Mouse (Mus musculus): Measurements from ENCODE around the gene Adamts15. TPM values are rescaled to one million over a fixed set of nuclear protein-coding genes. Genes with fewer than 3 reads are reported as not detected.

The Adamts15 gene
- polyA plus RNA-seq, 1 experiment from 2014 or later: 0.03 TPM

DNA sequence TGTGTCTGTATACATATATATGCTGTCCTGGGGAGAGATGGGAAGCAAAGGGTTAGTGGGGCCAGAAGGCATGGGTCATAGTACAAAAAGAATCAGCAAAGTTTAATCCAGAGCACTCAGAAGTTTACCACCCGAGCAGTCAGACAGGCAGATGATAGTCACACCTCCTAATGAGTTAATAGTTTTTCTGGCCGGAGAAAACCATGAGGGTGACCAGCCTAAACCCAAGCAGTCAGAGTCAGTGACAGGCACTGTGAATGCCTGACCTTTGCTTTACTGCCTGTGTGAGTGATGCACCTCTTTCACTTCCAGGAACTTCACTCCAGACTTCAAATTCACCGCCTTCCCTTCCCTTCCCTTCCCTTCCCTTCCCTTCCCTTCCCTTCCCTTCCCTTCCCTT lies 8.8 kb downstream of the Adamts15 start:
- H3K36me3 ChIP-seq (ENCODE audit: inconsistent target): no peaks in the 10 kb centered on the region
- WGBS (ENCODE audit: missing documents): 63% methylated on average over 2 of the region's 3 CpGs
- no peak overlapping the region for H3K4me3 ChIP-seq (ENCODE audit: inconsistent target)
- H3K27ac ChIP-seq: no peak overlapping the region
- no peaks in the 10 kb centered on the region for H3K79me2 ChIP-seq (ENCODE audit: inconsistent target)

DNA sequence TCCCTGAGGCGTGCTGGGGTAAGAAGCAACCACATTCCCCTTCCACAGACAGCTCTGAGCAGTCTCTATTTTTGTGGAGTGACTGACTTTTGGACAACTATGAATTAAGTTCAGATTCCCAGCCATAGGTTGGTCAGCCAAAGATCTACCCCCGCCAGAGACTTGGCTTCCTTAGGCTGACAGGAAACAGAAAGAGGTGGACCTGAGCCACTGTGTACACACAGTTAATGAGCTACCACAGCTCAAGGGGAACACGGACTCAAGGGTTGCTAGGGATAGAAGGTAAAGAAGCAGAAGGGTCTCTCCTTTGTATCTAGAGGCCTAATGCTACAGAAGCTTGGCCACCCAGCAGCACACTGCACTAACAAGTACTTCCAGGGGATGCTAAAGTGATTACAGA lies 10.1 kb downstream of the Adamts15 start:
- Histone ChIP-seq H3K36me3 (ENCODE audit: inconsistent target) (no peaks in the 10 kb centered on the region), H3K27ac (no peak overlapping the region), H3K4me3 (ENCODE audit: inconsistent target) (no peak overlapping the region), H3K79me2 (ENCODE audit: inconsistent target) (no peaks in the 10 kb centered on the region)
- WGBS (ENCODE audit: missing documents): 46% methylated on average over 3 of the region's 3 CpGs

DNA sequence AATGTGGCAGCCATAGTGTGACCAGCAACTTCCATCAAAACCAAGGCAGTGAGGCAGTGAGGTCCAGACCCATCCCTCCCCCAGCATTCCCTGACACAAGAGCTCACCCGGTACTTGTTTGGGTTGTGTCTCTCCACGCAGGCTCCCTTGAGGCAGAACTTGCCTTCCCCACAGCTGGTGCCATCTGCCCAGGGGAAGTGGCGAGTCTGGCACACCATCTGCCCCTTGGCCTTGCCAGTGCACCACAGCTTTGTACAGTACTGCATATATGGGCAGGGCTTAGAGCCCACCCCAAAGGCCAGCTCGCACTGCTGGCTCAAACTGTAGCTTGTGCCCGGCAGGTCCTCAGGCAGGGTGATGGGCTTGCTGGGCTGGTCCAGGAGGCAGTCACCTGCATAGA lies 11.8 kb downstream of the Adamts15 start:
- Histone ChIP-seq H3K27ac (no peak overlapping the region), H3K36me3 (ENCODE audit: inconsistent target) (no peaks in the 10 kb centered on the region), H3K4me3 (ENCODE audit: inconsistent target) (no peak overlapping the region), H3K79me2 (ENCODE audit: inconsistent target) (no peaks in the 10 kb centered on the region)
- WGBS (ENCODE audit: missing documents): 86% methylated on average over 5 of the region's 5 CpGs

DNA sequence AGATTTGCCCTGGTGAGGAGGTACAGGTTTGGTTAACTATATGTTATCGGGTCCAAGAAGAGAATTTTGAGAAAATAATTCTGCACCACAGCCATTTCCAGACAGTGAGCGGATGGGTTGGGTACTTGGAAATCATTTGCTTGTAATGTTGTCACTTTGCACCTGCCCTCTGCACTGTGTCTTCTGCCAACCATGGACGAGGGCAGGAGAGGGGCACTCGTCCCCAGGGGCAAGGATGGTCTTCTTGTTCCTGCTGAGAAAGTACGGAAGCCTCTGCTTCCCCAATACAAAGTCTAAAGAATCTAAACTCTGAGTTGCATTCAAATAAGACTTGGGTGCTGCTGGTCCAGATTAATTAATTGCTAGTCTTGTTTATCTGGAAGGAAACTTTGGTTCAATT lies 13.3 kb downstream of the Adamts15 start:
- WGBS (ENCODE audit: missing documents): 75% methylated on average over 5 of the region's 5 CpGs
- Histone ChIP-seq H3K4me3 (ENCODE audit: inconsistent target) (no peak overlapping the region), H3K27ac (no peak overlapping the region), H3K79me2 (ENCODE audit: inconsistent target) (no peaks in the 10 kb centered on the region), H3K36me3 (ENCODE audit: inconsistent target) (no peaks in the 10 kb centered on the region)

DNA sequence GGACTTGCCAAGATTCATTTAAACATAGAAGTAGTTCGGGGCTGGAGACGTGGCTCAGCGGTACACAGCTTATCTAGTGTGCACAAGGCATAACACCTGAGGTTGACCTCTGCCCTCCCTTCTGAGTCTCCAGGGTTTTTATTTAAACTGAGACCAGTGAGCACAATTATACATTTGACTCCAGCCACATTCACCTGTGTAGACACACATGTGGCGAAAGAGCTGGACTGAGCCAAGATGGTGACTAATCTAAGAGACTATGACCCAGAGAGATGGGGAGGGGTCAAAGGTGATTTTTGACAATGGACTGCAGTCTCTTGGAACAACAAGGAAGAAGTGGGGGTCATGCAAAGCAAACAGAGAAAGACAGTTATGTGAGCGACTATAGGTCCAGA lies 14.0 kb downstream of the Adamts15 start:
- Histone ChIP-seq H3K4me3 (ENCODE audit: inconsistent target) (no peak overlapping the region), H3K27ac (no peak overlapping the region), H3K36me3 (ENCODE audit: inconsistent target) (no peaks in the 10 kb centered on the region), H3K79me2 (ENCODE audit: inconsistent target) (no peaks in the 10 kb centered on the region)
- 83% methylated on average over 5 of the region's 5 CpGs for WGBS (ENCODE audit: missing documents)

DNA sequence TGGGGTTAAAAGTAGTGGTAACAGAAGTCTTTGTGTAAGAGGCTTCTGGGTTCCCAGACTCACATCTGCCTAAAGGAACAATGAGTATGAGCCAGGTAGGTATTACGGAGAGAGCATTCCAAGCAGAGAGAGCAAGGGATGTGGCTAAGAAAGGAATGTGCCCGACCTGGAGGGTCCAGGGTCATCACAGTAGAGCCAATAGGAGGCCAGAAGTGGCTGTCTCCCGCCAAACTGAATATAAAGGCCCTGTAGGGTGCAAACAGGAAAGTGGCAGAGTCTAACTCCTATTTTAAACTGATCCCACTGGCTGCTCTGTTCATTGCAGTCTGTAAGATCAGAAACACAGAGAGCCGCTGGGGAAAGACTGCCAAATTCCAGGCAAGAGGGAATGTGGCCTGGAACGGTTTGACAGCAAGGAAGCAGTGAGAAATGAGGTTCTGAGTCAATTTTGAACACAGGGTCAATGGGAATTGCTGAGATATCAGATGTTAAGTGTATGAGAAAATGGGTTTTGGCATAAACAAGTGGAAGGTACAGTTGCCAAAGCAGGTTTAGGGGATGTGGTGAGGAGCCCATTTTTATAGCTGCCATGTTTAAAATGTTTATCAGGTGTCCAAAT lies 14.5 kb downstream of the Adamts15 start:
- H3K27ac ChIP-seq: no peak overlapping the region

DNA sequence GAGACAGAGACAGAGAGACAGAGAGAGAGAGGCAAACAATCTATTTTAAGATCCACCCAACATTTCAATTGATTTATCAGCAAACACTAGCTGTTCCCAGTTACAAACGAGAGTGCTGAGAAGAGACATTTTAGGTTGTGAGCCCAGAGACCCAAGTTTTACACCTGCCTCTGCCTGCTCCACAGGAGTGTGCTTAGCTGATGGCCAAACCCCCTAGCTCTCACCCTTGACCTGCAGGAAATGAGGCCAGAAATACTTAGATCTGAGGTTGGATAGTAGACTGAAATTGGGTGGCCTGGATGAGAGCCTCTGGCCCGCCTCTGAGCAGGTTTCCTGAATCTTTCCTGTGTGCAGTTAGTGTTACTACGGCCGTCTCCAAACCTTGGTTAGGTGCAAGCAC lies 15.8 kb downstream of the Adamts15 start:
- Histone ChIP-seq H3K4me3 (ENCODE audit: inconsistent target) (no peak overlapping the region), H3K79me2 (ENCODE audit: inconsistent target) (no peaks in the 10 kb centered on the region), H3K36me3 (ENCODE audit: inconsistent target) (no peaks in the 10 kb centered on the region), H3K27ac (no peak overlapping the region)
- 81% methylated on average over 4 of the region's 4 CpGs for WGBS (ENCODE audit: missing documents)

More for the DNA sequence above, 14.5 kb downstream of the Adamts15 start:
- 67% methylated on average over 5 of the region's 5 CpGs for WGBS (ENCODE audit: missing documents)
- Histone ChIP-seq H3K79me2 (ENCODE audit: inconsistent target) (no peaks in the 10 kb centered on the region), H3K36me3 (ENCODE audit: inconsistent target) (no peaks in the 10 kb centered on the region), H3K4me3 (ENCODE audit: inconsistent target) (no peak overlapping the region)

DNA sequence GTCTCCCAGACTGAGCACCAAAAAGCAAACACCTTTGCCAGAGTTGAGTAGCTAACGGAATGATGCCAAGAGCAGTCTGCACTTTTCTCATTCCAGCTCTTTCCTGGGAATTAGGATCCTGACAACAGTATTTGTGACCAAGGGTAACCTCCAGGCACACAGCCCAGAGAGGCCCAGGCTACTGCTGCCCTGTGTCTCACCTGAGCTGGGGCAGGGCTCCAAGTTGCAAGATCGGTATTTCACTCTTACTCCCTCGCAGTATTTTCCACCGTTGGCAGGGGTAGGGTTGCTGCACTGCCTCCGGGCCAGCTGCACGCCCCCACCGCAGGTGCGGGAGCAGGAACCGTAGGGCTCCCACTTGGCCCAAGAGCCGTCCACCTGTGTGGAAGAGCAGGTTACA lies 16.4 kb downstream of the Adamts15 start:
- Histone ChIP-seq H3K27ac (no peak overlapping the region), H3K4me3 (ENCODE audit: inconsistent target) (no peak overlapping the region), H3K36me3 (ENCODE audit: inconsistent target) (no peaks in the 10 kb centered on the region), H3K79me2 (ENCODE audit: inconsistent target) (no peaks in the 10 kb centered on the region)
- WGBS (ENCODE audit: missing documents): 95% methylated on average over 10 of the region's 10 CpGs

DNA sequence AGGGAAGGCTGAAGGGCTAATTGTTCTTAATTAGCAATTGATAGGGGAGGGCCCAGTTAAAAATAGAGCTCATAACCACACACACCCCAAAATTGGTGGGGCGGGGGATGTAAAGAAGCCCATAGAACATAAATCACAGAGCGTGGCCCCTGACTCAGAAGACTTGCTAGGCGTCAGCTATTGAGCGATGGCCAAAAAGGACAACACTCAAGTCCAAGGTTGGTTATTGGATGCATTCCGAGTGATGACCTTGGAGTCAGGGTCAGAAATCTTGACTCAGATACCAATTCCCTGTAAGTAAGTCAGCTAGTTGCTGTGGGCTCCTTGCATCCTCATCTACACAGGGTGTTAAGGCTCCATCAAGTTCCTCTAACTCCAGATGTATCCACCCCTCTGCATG lies 19.0 kb downstream of the Adamts15 start:
- Histone ChIP-seq H3K36me3 (ENCODE audit: inconsistent target) (no peaks in the 10 kb centered on the region), H3K4me3 (ENCODE audit: inconsistent target) (no peak overlapping the region), H3K27ac (no peak overlapping the region), H3K79me2 (ENCODE audit: inconsistent target) (no peaks in the 10 kb centered on the region)
- WGBS (ENCODE audit: missing documents): 86% methylated on average over 5 of the region's 5 CpGs

DNA sequence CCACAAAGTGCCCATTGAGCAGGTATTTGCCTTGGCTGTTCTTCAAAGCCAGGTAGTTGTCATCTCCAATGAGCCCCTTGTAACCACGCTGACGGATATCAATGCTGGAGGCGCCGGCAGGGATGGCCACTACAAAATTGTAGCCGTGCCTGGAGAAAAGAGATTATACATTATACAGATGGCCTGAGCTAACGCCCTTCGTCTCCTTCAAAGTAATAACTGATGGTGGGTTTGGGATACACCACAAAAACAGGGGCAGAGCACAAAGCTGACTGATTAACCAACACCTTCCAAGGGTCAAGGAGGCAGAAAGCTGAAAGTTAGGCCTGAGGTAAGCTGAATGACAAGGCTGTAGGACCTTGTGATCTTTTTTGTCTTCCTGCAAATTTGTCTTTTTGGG lies 19.6 kb downstream of the Adamts15 start:
- WGBS (ENCODE audit: missing documents): 92% methylated on average over 7 of the region's 7 CpGs
- no peak overlapping the region for H3K4me3 ChIP-seq (ENCODE audit: inconsistent target)
- no peaks in the 10 kb centered on the region for H3K79me2 ChIP-seq (ENCODE audit: inconsistent target)
- H3K36me3 ChIP-seq (ENCODE audit: inconsistent target): no peaks in the 10 kb centered on the region
- H3K27ac ChIP-seq: no peak overlapping the region

DNA sequence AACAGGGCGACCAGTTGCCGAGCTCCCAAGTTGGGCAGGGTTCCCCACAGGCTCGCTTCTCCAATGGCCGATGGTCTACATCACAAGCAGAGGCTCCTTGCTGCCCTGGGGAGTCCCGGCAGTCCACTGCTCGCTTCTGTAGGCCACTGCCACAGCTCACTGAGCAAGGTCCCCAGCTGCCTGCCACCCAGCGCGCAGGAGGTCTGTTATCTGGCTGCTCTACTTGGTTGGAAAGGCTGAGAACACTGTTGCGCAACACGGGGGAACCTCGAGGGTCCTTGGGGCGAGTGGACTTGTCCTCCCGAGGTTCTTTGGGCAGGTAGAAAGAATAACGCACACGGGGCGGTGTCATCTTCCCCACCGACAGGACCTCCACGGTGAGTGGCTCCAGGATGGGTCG lies 20.1 kb downstream of the Adamts15 start:
- H3K4me3 ChIP-seq (ENCODE audit: inconsistent target): no peak overlapping the region
- 92% methylated on average over 19 of the region's 19 CpGs for WGBS (ENCODE audit: missing documents)
- H3K27ac ChIP-seq: no peak overlapping the region
- no peaks in the 10 kb centered on the region for H3K36me3 ChIP-seq (ENCODE audit: inconsistent target)
- no peaks in the 10 kb centered on the region for H3K79me2 ChIP-seq (ENCODE audit: inconsistent target)

DNA sequence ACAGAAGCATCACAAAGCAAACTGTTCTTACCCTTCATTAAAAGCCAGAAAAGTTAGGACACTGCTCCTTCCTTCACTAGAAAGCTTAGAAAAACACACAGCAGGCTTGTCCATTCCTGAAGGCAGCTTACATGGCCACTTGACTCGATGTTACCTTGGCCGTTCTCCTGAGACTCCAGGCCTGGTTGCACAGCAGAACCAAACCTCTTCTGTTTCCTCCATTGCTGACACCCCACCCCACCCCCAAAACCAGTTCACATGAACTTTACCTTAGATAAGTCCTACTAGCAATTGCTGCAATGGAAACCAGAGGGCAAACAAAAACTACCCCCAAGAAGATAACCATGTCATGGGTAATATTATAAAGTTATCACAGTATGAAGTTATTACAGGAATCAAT lies 25.1 kb downstream of the Adamts15 start:
- no peaks in the 10 kb centered on the region for H3K79me2 ChIP-seq (ENCODE audit: inconsistent target)
- H3K27ac ChIP-seq: no peak overlapping the region
- H3K36me3 ChIP-seq (ENCODE audit: inconsistent target): no peaks in the 10 kb centered on the region
- no peak overlapping the region for H3K4me3 ChIP-seq (ENCODE audit: inconsistent target)
- WGBS (ENCODE audit: missing documents): 94% methylated on average over 2 of the region's 2 CpGs

DNA sequence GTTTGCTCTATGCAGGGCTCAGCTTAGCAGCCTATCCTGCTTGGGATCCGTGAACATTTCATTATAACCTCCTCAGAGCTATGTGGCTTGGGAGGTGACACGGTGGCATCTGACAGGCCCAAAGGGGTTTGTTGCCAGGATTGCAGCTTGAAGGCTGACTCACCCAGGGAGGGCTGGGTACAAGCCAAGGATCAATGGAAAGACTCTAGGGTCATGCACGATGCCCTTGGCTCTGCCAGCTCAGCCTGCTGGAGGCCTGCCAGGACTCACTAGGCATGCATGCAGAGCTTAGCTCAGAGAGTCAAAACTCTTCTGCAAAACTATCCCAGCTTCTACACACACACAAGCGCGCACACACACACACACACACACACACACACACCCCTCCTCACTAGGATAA lies 25.5 kb downstream of the Adamts15 start:
- WGBS (ENCODE audit: missing documents): 74% methylated on average over 5 of the region's 5 CpGs
- no peaks in the 10 kb centered on the region for H3K79me2 ChIP-seq (ENCODE audit: inconsistent target)
- H3K4me3 ChIP-seq (ENCODE audit: inconsistent target): no peak overlapping the region
- H3K27ac ChIP-seq: no peak overlapping the region
- H3K36me3 ChIP-seq (ENCODE audit: inconsistent target): no peaks in the 10 kb centered on the region

DNA sequence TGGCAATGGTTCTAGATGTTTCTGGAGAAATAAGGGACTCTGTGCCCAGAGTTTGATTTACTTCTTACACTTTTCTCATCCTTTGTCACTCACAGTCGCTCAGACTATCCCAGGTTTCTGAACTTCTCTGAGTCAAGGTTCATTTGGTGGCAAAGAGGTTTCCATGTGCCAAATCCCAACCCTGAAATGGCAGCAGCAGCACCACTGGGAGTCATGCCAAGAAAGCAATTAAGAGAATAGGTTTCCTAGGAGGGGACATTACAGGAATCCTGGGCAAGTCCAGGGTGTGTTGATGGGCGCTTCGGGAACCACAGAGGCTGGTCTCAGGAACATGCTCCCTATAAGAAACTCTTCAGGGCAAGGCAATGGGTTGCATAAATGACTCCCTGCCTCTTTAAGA lies 26.6 kb downstream of the Adamts15 start:
- H3K4me3 ChIP-seq (ENCODE audit: inconsistent target): no peak overlapping the region
- 89% methylated on average over 3 of the region's 3 CpGs for WGBS (ENCODE audit: missing documents)
- H3K79me2 ChIP-seq (ENCODE audit: inconsistent target): no peaks in the 10 kb centered on the region
- no peak overlapping the region for H3K27ac ChIP-seq
- H3K36me3 ChIP-seq (ENCODE audit: inconsistent target): no peaks in the 10 kb centered on the region

DNA sequence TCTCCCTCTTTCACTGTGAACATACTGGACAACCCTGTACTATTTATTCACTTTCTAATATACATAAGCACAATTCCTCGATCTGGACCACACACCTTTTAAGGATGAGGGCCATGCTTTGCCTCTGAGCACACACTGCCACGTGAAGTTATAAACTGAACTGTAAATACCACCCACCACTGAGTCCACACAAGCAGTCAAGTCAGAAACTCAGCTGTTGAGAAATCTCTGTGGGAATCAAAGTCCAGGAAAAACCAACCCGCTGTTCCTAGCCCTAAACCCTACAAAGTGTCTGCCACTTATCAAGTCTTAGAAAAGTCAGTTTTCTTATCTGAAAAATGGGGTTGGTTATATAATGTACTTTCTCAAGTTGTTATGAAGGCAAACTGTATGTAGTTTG lies 36.0 kb downstream of the Adamts15 start:
- 88% methylated on average over 3 of the region's 3 CpGs for WGBS (ENCODE audit: missing documents)
- H3K4me3 ChIP-seq (ENCODE audit: inconsistent target): no peak overlapping the region
- no peaks in the 10 kb centered on the region for H3K79me2 ChIP-seq (ENCODE audit: inconsistent target)
- no peaks in the 10 kb centered on the region for H3K36me3 ChIP-seq (ENCODE audit: inconsistent target)
- H3K27ac ChIP-seq: no peak overlapping the region

DNA sequence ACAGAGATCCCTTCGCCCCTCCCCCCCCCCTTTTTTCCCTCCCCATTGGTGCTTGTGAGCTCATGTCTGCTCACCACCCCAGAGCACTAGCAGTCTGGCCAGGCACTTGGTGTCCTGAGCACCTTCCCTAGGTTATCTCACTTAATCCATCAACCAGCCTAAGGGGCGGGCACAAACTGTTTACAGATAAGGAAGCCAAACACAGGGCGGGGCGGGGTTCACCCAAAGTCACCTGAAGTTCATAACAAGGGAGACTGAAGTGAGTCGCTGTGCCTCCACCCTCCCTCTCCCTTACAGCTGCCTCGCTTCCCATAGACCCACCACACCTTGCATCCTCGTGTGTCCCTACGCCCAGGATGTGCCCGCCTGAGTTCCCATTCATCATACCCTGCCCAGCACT lies 41.7 kb downstream of the Adamts15 start:
- H3K36me3 ChIP-seq (ENCODE audit: inconsistent target): no peaks in the 10 kb centered on the region
- no peak overlapping the region for H3K27ac ChIP-seq
- no peak overlapping the region for H3K4me3 ChIP-seq (ENCODE audit: inconsistent target)
- no peaks in the 10 kb centered on the region for H3K79me2 ChIP-seq (ENCODE audit: inconsistent target)
- 85% methylated on average over 9 of the region's 9 CpGs for WGBS (ENCODE audit: missing documents)
